In the genomic region with DNA sequence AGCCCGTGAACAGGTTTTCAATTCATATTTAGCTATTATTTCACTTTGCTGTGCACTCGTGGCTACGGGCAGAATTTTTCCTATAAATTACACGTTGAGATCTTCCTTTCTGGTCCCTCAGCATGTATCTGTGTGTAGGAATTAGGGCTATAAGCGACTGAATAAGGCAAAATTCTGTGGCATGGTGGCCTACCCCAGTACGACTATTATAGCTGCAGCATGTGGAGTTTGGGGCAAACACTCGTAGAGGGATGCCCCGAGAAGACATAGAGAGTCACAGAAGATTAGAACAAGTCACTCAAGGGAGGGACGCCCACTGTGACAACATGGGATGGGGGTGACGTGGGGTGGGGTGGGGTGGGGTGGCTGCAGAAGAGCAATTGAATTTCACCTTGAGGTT, we compare ENCODE assay signal across 1 mouse cellular context.
TF ChIP-seq lines count a peak whose summit lies in the region.

No protein-coding gene starts in this region.

TF ChIP-seq in MEL, 35 proteins besides CTCF, POLR2A, EP300 and RAD21 (continued from another document):
- TF ChIP-seq TBP (IDR thresholded peaks at IDR 0.05; ENCODE audit: low read depth, low read length) (no peak), GABPA (IDR thresholded peaks at IDR 0.05; ENCODE audit: low read depth, low read length) (no peak), MEF2A (IDR thresholded peaks at IDR 0.05; ENCODE audit: extremely low read depth, insufficient replicate concordance, low read depth, low read length, poor library complexity, severe bottlenecking) (no peak), CHD1 (IDR thresholded peaks at IDR 0.05; ENCODE audit: low read depth, low read length) (no peak), KAT2A (conservative IDR thresholded peaks at IDR 0.05; ENCODE audit: low read depth, low read length) (no peak), TAL1 (IDR thresholded peaks at IDR 0.05; ENCODE audit: low read length) (no peak), MYC (IDR thresholded peaks at IDR 0.05; ENCODE audit: low read depth, low read length) (no peak), UBTF (IDR thresholded peaks at IDR 0.05; ENCODE audit: borderline replicate concordance, insufficient read depth, low read depth, low read length) (no peak), NELFE (IDR thresholded peaks at IDR 0.05; ENCODE audit: low read depth, low read length) (peak; percentile 35), MAFK (IDR thresholded peaks at IDR 0.05; ENCODE audit: borderline replicate concordance, low read depth, low read length) (no peak), TCF12 (IDR thresholded peaks at IDR 0.05; ENCODE audit: low read depth, low read length) (0 out of 2 replicates have a peak, but pooled peaks have one; percentile 8), GATA1 (IDR thresholded peaks at IDR 0.05; ENCODE audit: low read depth, low read length) (no peak), ETS1 (IDR thresholded peaks at IDR 0.05; ENCODE audit: low read depth, low read length) (no peak)
